Mouse (Mus musculus) frontal cortex, postnatal 25 days (tissue): ENCODE results near the gene Meltf.
"Not testable (repeated sequence)": the region's sequence is repeated elsewhere in the genome, so short reads cannot be mapped to it uniquely, and the experiment has no call there.

Experiments used
- DNase-seq, 2 experiments: peaks; one replicate each; pipeline ENCODE4 v3.0.0; 2022; ENCODE audit warnings: low spot score in 2 of 2

Gene Meltf

DNA sequence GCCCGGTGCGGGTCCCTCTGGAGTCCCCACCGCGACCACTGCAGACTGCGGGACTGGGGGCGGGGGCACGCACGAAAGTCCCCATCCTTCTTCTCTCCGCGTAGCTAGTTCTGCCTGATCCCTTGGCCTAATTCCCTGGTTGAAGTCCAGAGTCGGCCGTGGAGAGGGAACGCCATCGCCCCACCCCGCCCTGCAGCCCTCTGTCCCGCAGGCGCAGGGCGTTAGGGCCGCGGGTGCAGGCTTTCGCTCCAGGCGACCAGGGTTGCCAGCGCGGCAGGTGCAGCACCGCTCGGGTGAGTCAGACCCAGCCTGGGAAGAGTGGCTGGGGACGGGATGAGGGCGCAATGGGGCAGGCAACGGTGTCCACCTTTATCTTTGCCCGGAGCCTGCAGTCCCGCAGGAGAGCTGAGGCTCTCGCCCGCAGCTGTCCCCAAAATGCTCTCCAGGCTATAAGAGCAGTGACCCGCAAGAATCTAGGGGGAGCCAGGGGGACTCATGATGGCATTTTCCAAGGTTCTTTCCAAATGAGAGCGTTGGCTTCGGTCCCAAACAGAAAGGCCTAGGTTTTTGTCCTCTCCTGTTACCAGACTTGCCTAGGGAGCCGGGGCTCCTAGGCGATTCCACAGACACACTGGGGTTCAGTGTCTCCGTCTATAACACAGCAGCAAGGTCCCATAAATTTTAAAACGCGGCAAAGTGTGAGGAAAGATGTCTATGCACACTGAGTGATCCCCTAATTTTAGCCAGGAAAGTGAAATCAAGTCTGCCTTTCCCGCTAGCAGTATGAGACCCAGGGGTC lies 55.3 kb downstream of the Meltf start, which contains the start of gene Pigz:
Pigz (plus strand) TSS at position 101 of the 799 bp plus-strand sequence.
- peak in 1 of 2 experiments; percentile 32 for DNase-seq

- DNase-seq = peak in 1 of 2 experiments; percentile 21
These were observed 56.0 kb downstream of the Meltf start for GRCm38 (mm10) chr16:31934550-31935010.

GRCm38 (mm10) chr16:31935091-31935979 lies 56.7 kb downstream of the Meltf start:
- DNase-seq = peak in 1 of 2 experiments; percentile 27

GRCm38 (mm10) chr16:31936568-31936967 lies 58.0 kb downstream of the Meltf start:
- no peak for DNase-seq

DNA sequence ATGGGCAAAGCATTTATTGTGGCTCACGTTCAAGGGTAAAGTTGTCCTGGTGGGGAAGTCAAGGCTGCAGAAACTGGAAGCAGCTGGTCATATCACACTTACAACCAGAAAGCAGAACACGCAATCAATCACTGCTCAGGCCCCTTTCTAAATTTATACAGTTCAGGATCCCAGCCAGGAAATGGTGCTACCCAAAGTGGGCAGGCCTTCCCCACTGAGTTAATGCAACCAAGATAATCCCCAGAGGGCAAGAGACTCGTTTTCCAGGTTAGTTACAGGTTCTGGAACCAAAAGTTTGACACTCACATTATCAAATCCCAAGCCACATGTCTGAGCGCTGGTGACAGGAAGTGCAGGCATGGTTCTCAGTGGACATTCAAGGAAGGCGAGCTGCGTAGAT lies 60.2 kb downstream of the Meltf start:
- no peak for DNase-seq

DNA sequence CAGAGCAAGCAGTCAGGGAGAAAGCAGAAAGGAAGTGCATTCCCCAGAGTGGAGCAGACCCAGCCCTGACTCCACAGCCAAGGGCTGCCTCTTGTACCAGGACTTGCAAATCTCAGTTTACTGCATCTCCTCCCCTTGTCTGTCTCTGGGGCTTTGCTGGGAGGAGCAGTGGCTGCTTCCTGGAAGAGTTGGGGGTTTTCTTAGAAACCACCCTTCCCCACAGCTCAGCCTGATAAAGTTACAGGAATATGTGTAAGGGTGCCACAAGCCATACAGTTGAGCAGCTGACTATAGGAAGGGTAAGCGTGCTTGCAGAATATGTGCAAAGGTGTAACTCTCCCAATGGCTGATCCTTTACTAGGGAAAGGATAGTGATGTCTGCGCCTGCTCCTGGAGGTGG lies 62.0 kb downstream of the Meltf start:
- DNase-seq = no peak

DNA sequence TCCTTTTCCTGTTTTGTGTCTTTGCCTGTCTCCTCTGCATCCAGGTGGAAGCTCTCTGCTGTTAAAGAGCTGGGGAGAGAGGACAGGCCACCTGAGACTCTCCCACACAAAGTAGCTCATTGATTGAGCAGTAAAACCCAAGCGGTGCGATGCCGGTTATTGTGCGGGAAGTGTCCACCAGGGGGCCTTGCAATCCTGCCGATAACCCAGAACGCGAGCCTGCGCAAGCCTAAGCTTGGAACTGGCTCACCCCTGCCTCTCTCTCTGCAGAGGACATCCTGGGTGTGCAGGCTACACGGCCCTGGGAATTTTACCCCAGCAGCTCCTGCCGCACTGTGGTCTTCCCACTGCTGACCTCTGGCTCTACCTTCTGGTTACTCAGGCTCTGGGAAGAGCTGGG lies 65.4 kb downstream of the Meltf start:
- peak; percentile 71 to 78 for DNase-seq

- peak in 1 of 2 experiments; percentile 21 for DNase-seq
These were observed 66.2 kb downstream of the Meltf start for GRCm38 (mm10) chr16:31944698-31945255.

DNA sequence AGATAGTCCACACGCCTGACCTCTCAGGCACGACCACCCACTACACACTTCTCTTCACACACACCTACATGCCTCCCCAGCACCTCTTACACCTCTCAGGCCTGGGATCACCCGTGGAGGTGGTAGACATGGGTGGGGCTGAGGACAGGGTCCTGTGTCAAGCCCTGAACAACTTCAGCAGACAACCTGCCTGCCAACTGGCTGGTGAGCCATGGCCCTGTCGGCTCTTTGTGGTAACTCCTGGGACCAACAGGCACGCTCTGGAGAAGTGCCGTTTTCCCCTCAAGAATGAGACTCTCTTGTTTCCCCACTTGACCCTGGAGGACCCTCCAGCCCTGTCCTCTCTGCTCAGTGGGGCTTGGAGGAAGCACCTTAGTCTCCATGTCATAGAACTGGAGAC lies 66.8 kb downstream of the Meltf start:
- DNase-seq = no peak

DNA sequence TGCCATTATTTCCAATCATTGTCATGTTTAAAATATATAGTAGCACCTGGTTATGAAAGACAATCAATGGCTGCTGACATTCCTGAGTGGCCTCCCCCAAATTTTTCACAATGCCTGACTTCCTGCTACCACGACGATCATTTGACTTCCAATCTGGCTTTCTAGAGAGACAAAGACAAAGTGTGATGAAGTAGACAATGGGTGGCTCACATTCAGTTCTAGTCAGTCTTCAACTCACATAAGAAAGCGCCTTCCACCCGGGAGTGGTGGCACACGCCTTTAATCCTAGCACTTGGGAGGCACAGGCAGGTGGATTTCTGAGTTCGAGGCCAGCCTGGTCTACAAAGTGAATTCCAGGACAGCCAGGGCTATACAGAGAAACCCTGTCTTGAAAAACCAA lies 67.4 kb downstream of the Meltf start:
- DNase-seq = not testable (repeated sequence)

DNA sequence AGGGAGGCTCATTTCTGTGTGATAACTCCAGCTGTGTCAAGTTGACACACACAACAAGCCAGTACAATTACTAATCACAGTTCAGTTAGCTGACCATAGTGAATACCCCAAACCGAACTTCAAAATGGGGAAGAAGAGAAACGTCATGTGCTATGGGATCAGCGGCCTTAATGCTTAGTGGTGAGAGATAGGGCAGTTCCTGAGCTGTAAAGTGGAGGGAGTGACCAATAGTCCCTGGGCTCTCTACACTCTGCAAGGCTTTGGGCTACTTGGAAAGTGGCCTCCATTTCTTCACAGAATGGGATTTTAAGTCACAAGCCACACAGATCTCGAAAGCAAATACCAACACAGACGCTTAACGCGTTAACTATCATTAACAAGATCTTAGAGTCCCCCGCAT lies 68.7 kb downstream of the Meltf start:
- DNase-seq = no peak

- DNase-seq = peak in 1 of 2 experiments; percentile 24
These were observed 69.3 kb downstream of the Meltf start for GRCm38 (mm10) chr16:31947901-31948316.

DNA sequence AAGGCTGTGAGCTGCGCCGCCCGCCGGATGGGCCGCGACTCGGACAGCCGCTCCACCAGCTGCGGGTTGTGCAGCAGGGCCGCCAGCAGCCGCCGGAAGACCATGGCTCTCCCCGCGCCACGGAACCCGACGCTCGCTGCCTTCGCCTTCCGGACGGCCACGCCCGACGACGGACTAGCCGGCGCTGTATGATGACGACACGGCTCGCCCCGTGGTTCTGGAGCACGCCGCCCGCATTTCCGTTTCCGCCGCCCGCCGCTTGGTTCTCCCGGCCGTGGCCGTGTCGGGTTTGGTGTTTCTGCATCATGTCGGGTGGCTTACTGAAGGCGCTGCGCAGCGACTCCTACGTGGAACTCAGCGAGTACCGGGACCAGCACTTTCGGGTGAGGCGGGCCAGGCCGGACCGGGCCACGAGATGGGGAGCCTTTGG lies 69.8 kb downstream of the Meltf start, which contains the start of the genes 0610012G03Rik and Ncbp2:
0610012G03Rik (minus strand) TSS at position 150 of the 430 bp plus-strand sequence.
Ncbp2 (plus strand) TSS at position 169 of the 430 bp plus-strand sequence.
- DNase-seq = peak; percentile 92 to 94
